Mouse (Mus musculus) forebrain, embryonic 11.5 days (tissue): ENCODE data around the gene Fam107a. TPM values are rescaled to one million over a fixed set of nuclear protein-coding genes. Genes with fewer than 3 reads are reported as not detected.
"Not testable (repeated sequence)": the region's sequence is repeated elsewhere in the genome, so short reads cannot be mapped to it uniquely, and the experiment has no call there.

ENCODE experiments used
- ATAC-seq: fragments of 200-750 bp; cut with Nextera tagmentation; replicated peaks from 2 replicates; pipeline ENCODE4 v1.8.0; 2017; ENCODE audit warnings: moderate TSS enrichment; ENCODE audit not compliant: low FRiP score
- DNase-seq: peaks from one replicate; pipeline ENCODE4 v3.0.0-alpha.2; 2017; ENCODE audit warnings: low spot score
- H3K27ac ChIP-seq: fragments of 300-500 bp; sonication (generic); 2 replicates; pipeline ENCODE4 v1.5.1; 2014; ENCODE audit warnings: low read depth, low read length
- H3K27me3 ChIP-seq: fragments of 300-500 bp; sonication (generic); 2 replicates; pipeline ENCODE4 v1.6.1; 2014; ENCODE audit warnings: mild to moderate bottlenecking, low read length, mixed read lengths; ENCODE audit not compliant: control insufficient read depth, insufficient read depth
- H3K36me3 ChIP-seq: fragments of 300-500 bp; sonication (generic); 2 replicates; pipeline ENCODE4 v1.6.1; 2014; ENCODE audit warnings: mild to moderate bottlenecking, low read length, moderate library complexity, mixed read lengths; ENCODE audit not compliant: control insufficient read depth, insufficient read depth
- H3K4me1 ChIP-seq: fragments of 300-500 bp; sonication (generic); replicated peaks from 2 replicates; pipeline ENCODE4 v1.6.1; 2014; ENCODE audit warnings: low read length, mixed read lengths; ENCODE audit not compliant: control insufficient read depth, insufficient read depth
- H3K4me2 ChIP-seq: fragments of 300-500 bp; sonication (generic); 2 replicates; pipeline ENCODE4 v1.6.1; 2014; ENCODE audit warnings: low read depth, mild to moderate bottlenecking, low read length, moderate library complexity, mixed read lengths; ENCODE audit not compliant: severe bottlenecking
- H3K4me3 ChIP-seq: fragments of 300-500 bp; sonication (generic); 2 replicates; pipeline ENCODE4 v1.5.1; 2014; ENCODE audit warnings: low read depth, low read length
- H3K9ac ChIP-seq: fragments of 300-500 bp; sonication (generic); 2 replicates; pipeline ENCODE4 v1.6.1; 2014; ENCODE audit warnings: low read length
- H3K9me3 ChIP-seq: fragments of 300-500 bp; sonication (generic); 2 replicates; pipeline ENCODE4 v1.6.1; 2016; ENCODE audit warnings: low read length, mixed read lengths; ENCODE audit not compliant: control insufficient read depth
- WGBS: fragments of 180-500 bp; shearing (Covaris S2); extraction: QIAGEN DNeasy Blood & Tissue Kit; methylation state at CpG from one replicate; pipeline ENCODE4 v1.1.7; 2014; 5-methylcytosine and 5-hydroxymethylcytosine counted together
- polyA plus RNA-seq: library from polyadenylated mRNA; unstranded; fragments of >200 nt; fragmentation: Nextera tagmentation; extraction: Ambion mirVana; gene quantifications from 2 replicates; pipeline ENCODE4 v1.2.1, GENCODE M21; 2014

Gene Fam107a
- polyA plus RNA-seq, 1 experiment from 2014 or later, result 0.29 TPM

GRCm38 (mm10) chr14:8286595-8286994, 31.2 kb downstream of the Fam107a start:
- DNase-seq, H3K4me1 ChIP-seq, H3K27ac ChIP-seq, H3K4me2 ChIP-seq, H3K9me3 ChIP-seq, H3K9ac ChIP-seq, H3K27me3 ChIP-seq, H3K36me3 ChIP-seq, H3K4me3 ChIP-seq: not testable (repeated sequence)
- 87% methylated on average over 5 of the region's 5 CpGs for WGBS
- peak; percentile 81; the same call in 1 of the 2 replicates for ATAC-seq

- ATAC-seq (no peak), DNase-seq (no peak)
- Histone ChIP-seq H3K27me3 (no peaks in the 10 kb centered on the region), H3K4me3 (no peak overlapping the region), H3K4me1 (no peaks in the 10 kb centered on the region), H3K4me2 (no peak overlapping the region), H3K27ac (no peak overlapping the region), H3K36me3 (no peaks in the 10 kb centered on the region), H3K9me3 (no peaks in the 10 kb centered on the region), H3K9ac (no peak overlapping the region)
Observed at GRCm38 (mm10) chr14:8283784-8284183, 34.0 kb downstream of the Fam107a start.

GRCm38 (mm10) chr14:8271281-8271680, 46.5 kb downstream of the Fam107a start:
- not testable (repeated sequence) for ATAC-seq, H3K36me3 ChIP-seq, H3K4me3 ChIP-seq, H3K27ac ChIP-seq, H3K9me3 ChIP-seq, DNase-seq, H3K4me2 ChIP-seq, H3K9ac ChIP-seq, H3K4me1 ChIP-seq, H3K27me3 ChIP-seq
- WGBS, result 88% methylated on average over 8 of the region's 8 CpGs

- Histone ChIP-seq H3K9me3 (no peaks in the 10 kb centered on the region), H3K27me3 (no peaks in the 10 kb centered on the region), H3K9ac (no peak overlapping the region), H3K36me3 (no peaks in the 10 kb centered on the region), H3K4me1 (no peaks in the 10 kb centered on the region), H3K4me3 (no peak overlapping the region), H3K27ac (no peak overlapping the region), H3K4me2 (no peak overlapping the region)
- ATAC-seq (no peak), DNase-seq (no peak)
- 93% methylated on average over 1 of the region's 1 CpGs for WGBS
Observed at GRCm38 (mm10) chr14:8264378-8264777, 53.4 kb downstream of the Fam107a start.

GRCm38 (mm10) chr14:8262242-8262641, 55.6 kb downstream of the Fam107a start:
- DNase-seq (no peak), ATAC-seq (no peak)
- Histone ChIP-seq H3K9ac (no peak overlapping the region), H3K36me3 (no peaks in the 10 kb centered on the region), H3K9me3 (no peaks in the 10 kb centered on the region), H3K4me1 (no peaks in the 10 kb centered on the region), H3K4me2 (no peak overlapping the region), H3K4me3 (no peak overlapping the region), H3K27me3 (no peaks in the 10 kb centered on the region), H3K27ac (no peak overlapping the region)
- 70% methylated on average over 1 of the region's 1 CpGs for WGBS

GRCm38 (mm10) chr14:8260214-8260613, 57.6 kb downstream of the Fam107a start:
- Histone ChIP-seq H3K27ac (no peak overlapping the region), H3K4me1 (no peaks in the 10 kb centered on the region), H3K9me3 (no peaks in the 10 kb centered on the region), H3K9ac (no peak overlapping the region), H3K4me2 (no peak overlapping the region), H3K27me3 (no peaks in the 10 kb centered on the region), H3K36me3 (no peaks in the 10 kb centered on the region), H3K4me3 (no peak overlapping the region)
- ATAC-seq (no peak), DNase-seq (no peak)
- 78% methylated on average over 5 of the region's 5 CpGs for WGBS

GRCm38 (mm10) chr14:8259166-8259565, 58.7 kb downstream of the Fam107a start, which contains the start of gene Acox2:
Gene Acox2, minus strand, starts transcription at chr14:8259353.
- WGBS, result 81% methylated on average over 3 of the region's 3 CpGs

GRCm38 (mm10) chr14:8258752-8259151, 59.1 kb downstream of the Fam107a start:
- no peak for ATAC-seq
- WGBS, result 90% methylated on average over 3 of the region's 3 CpGs
- H3K36me3 ChIP-seq, result no peaks in the 10 kb centered on the region

More at GRCm38 (mm10) chr14:8259166-8259565, 58.7 kb downstream of the Fam107a start, which contains the start of gene Acox2:
- Histone ChIP-seq H3K36me3 (no peaks in the 10 kb centered on the region), H3K9ac (no peak within 1 kb of the TSS), H3K27me3 (no peaks in the 10 kb centered on the region), H3K9me3 (no peaks in the 10 kb centered on the region), H3K27ac (no peak within 1 kb of the TSS), H3K4me2 (no peak within 1 kb of the TSS), H3K4me3 (no peak within 1 kb of the TSS), H3K4me1 (no peaks in the 10 kb centered on the region)
- ATAC-seq, result no peak
- no peak for DNase-seq

GRCm38 (mm10) chr14:8258335-8258627, 59.5 kb downstream of the Fam107a start:
- 48% methylated on average over 3 of the region's 3 CpGs for WGBS
- no peak overlapping the region for H3K4me2 ChIP-seq
- H3K4me3 ChIP-seq, result no peak overlapping the region
- DNase-seq (no peak), ATAC-seq (no peak)
- no peak overlapping the region for H3K9ac ChIP-seq
- H3K9me3 ChIP-seq, result no peaks in the 10 kb centered on the region
- no peak overlapping the region for H3K27ac ChIP-seq
- no peaks in the 10 kb centered on the region for H3K4me1 ChIP-seq
- H3K36me3 ChIP-seq, result no peaks in the 10 kb centered on the region
- no peaks in the 10 kb centered on the region for H3K27me3 ChIP-seq

More at GRCm38 (mm10) chr14:8258752-8259151, 59.1 kb downstream of the Fam107a start:
- H3K9ac ChIP-seq, result no peak overlapping the region
- no peaks in the 10 kb centered on the region for H3K4me1 ChIP-seq
- DNase-seq, result no peak
- no peak overlapping the region for H3K27ac ChIP-seq
- H3K9me3 ChIP-seq, result no peaks in the 10 kb centered on the region
- H3K27me3 ChIP-seq, result no peaks in the 10 kb centered on the region
- no peak overlapping the region for H3K4me3 ChIP-seq
- H3K4me2 ChIP-seq, result no peak overlapping the region
